Mouse (Mus musculus) limb, embryonic 12.5 days (tissue): ENCODE measurements at regions not wholly inside any gene's neighbourhood (a gene's known extent, or its start where the extent isn't known, plus 50 kb on each side); places are given as distances from the start of the nearest gene placed in this dataset.

Source experiments
- ATAC-seq: fragments of 200-750 bp; cut with Nextera tagmentation; 2 replicates; pipeline ENCODE4 v1.8.0; 2017; ENCODE audit warnings: low read depth, moderate TSS enrichment; ENCODE audit not compliant: insufficient number of reproducible peaks, insufficient read depth, low FRiP score, low TSS enrichment
- H3K27ac ChIP-seq: fragments of 300-500 bp; sonication (generic); 2 replicates; pipeline ENCODE4 v1.5.1; 2016; ENCODE audit warnings: mild to moderate bottlenecking, moderate library complexity
- H3K27me3 ChIP-seq: fragments of 300-500 bp; sonication (generic); 2 replicates; pipeline ENCODE4 v1.6.1; 2016; ENCODE audit warnings: mild to moderate bottlenecking, moderate library complexity
- H3K36me3 ChIP-seq: fragments of 300-500 bp; sonication (generic); 2 replicates; pipeline ENCODE4 v1.6.1; 2016; ENCODE audit warnings: mild to moderate bottlenecking, moderate library complexity
- H3K4me1 ChIP-seq: fragments of 300-500 bp; sonication (generic); replicated peaks from 2 replicates; pipeline ENCODE4 v1.6.1; 2016
- H3K4me2 ChIP-seq: fragments of 300-500 bp; sonication (generic); 2 replicates; pipeline ENCODE4 v1.6.1; 2016; ENCODE audit warnings: mild to moderate bottlenecking, moderate library complexity
- H3K4me3 ChIP-seq: fragments of 300-500 bp; sonication (generic); replicated peaks from 2 replicates; pipeline ENCODE4 v1.5.1; 2016; ENCODE audit warnings: mild to moderate bottlenecking
- H3K9ac ChIP-seq: fragments of 300-500 bp; sonication (generic); replicated peaks from 2 replicates; pipeline ENCODE4 v1.6.1; 2016; ENCODE audit warnings: mild to moderate bottlenecking, moderate library complexity
- H3K9me3 ChIP-seq: fragments of 300-500 bp; sonication (generic); 2 replicates; pipeline ENCODE4 v1.6.1; 2016; ENCODE audit warnings: mild to moderate bottlenecking, moderate library complexity
- WGBS: fragments of 180-500 bp; shearing (Covaris S2); methylation state at CpG from one replicate; pipeline ENCODE4 v1.1.7; 2016; 5-methylcytosine and 5-hydroxymethylcytosine counted together

GRCm38 (mm10) chr10:99466695-99467094 is 203.7 kb downstream of the Dusp6 start:
- Histone ChIP-seq H3K4me1 (peaks cover 2% of the 10 kb centered on the region; the same call in 1 of the 2 replicates), H3K27ac (no peak overlapping the region), H3K9ac (no peak overlapping the region), H3K36me3 (no peaks in the 10 kb centered on the region), H3K4me2 (no peak overlapping the region), H3K4me3 (no peak overlapping the region), H3K27me3 (peaks cover 6% of the 10 kb centered on the region; the same call in 1 of the 2 replicates), H3K9me3 (no peaks in the 10 kb centered on the region)
- ATAC-seq: no peak
- 95% methylated on average over 1 of the region's 1 CpGs for WGBS

- WGBS: 77% methylated on average over 9 of the region's 9 CpGs
- H3K9me3 ChIP-seq: no peaks in the 10 kb centered on the region
- no peaks in the 10 kb centered on the region for H3K4me1 ChIP-seq
- H3K4me3 ChIP-seq: no peak overlapping the region
- H3K27me3 ChIP-seq: peaks cover 4% of the 10 kb centered on the region; the same call in 1 of the 2 replicates
- no peak overlapping the region for H3K9ac ChIP-seq
- no peak for ATAC-seq
- no peak overlapping the region for H3K4me2 ChIP-seq
- no peaks in the 10 kb centered on the region for H3K36me3 ChIP-seq
- H3K27ac ChIP-seq: no peak overlapping the region
These were observed 204.3 kb downstream of the Dusp6 start for GRCm38 (mm10) chr10:99467319-99467842.

- Histone ChIP-seq H3K4me3 (no peak overlapping the region), H3K27me3 (no peaks in the 10 kb centered on the region), H3K9ac (no peak overlapping the region), H3K36me3 (no peaks in the 10 kb centered on the region), H3K4me1 (no peaks in the 10 kb centered on the region), H3K27ac (no peak overlapping the region), H3K9me3 (no peaks in the 10 kb centered on the region), H3K4me2 (no peak overlapping the region)
- no peak for ATAC-seq
- 40% methylated on average over 3 of the region's 3 CpGs for WGBS
These were observed 205.9 kb downstream of the Dusp6 start for GRCm38 (mm10) chr10:99468971-99469370.

GRCm38 (mm10) chr10:99471832-99472497 is 208.9 kb downstream of the Dusp6 start:
- no peak overlapping the region for H3K4me2 ChIP-seq
- WGBS: 73% methylated on average over 8 of the region's 8 CpGs
- H3K9me3 ChIP-seq: no peaks in the 10 kb centered on the region
- no peaks in the 10 kb centered on the region for H3K27me3 ChIP-seq
- no peaks in the 10 kb centered on the region for H3K36me3 ChIP-seq
- H3K9ac ChIP-seq: no peak overlapping the region
- H3K4me1 ChIP-seq: no peaks in the 10 kb centered on the region
- no peak for ATAC-seq
- H3K27ac ChIP-seq: no peak overlapping the region
- H3K4me3 ChIP-seq: no peak overlapping the region

GRCm38 (mm10) chr10:99472806-99473205 is 209.8 kb downstream of the Dusp6 start:
- 67% methylated on average over 4 of the region's 4 CpGs for WGBS
- H3K9me3 ChIP-seq: no peaks in the 10 kb centered on the region
- no peaks in the 10 kb centered on the region for H3K4me1 ChIP-seq
- H3K4me2 ChIP-seq: no peak overlapping the region
- H3K27ac ChIP-seq: no peak overlapping the region
- H3K27me3 ChIP-seq: no peaks in the 10 kb centered on the region
- no peak overlapping the region for H3K9ac ChIP-seq
- no peak for ATAC-seq
- H3K4me3 ChIP-seq: no peak overlapping the region
- no peaks in the 10 kb centered on the region for H3K36me3 ChIP-seq

- Histone ChIP-seq H3K27ac (no peak overlapping the region), H3K36me3 (no peaks in the 10 kb centered on the region), H3K4me1 (no peaks in the 10 kb centered on the region), H3K4me3 (no peak overlapping the region), H3K9ac (no peak overlapping the region), H3K4me2 (no peak overlapping the region), H3K9me3 (no peaks in the 10 kb centered on the region), H3K27me3 (no peaks in the 10 kb centered on the region)
- WGBS: 92% methylated on average over 9 of the region's 9 CpGs
- ATAC-seq: no peak
These were observed 210.7 kb downstream of the Dusp6 start for GRCm38 (mm10) chr10:99473758-99474157.

GRCm38 (mm10) chr10:99474546-99474945 is 211.5 kb downstream of the Dusp6 start:
- H3K4me1 ChIP-seq: no peaks in the 10 kb centered on the region
- H3K9me3 ChIP-seq: no peaks in the 10 kb centered on the region
- H3K27me3 ChIP-seq: no peaks in the 10 kb centered on the region
- no peak overlapping the region for H3K27ac ChIP-seq
- no peaks in the 10 kb centered on the region for H3K36me3 ChIP-seq
- no peak overlapping the region for H3K9ac ChIP-seq
- ATAC-seq: no peak
- no peak overlapping the region for H3K4me3 ChIP-seq
- H3K4me2 ChIP-seq: no peak overlapping the region
- 94% methylated on average over 8 of the region's 8 CpGs for WGBS

- 73% methylated on average over 7 of the region's 7 CpGs for WGBS
- H3K4me2 ChIP-seq: no peak overlapping the region
- H3K4me3 ChIP-seq: no peak overlapping the region
- ATAC-seq: no peak
- no peak overlapping the region for H3K9ac ChIP-seq
- H3K27me3 ChIP-seq: no peaks in the 10 kb centered on the region
- no peak overlapping the region for H3K27ac ChIP-seq
- H3K9me3 ChIP-seq: no peaks in the 10 kb centered on the region
- no peaks in the 10 kb centered on the region for H3K4me1 ChIP-seq
- no peaks in the 10 kb centered on the region for H3K36me3 ChIP-seq
These were observed 213.2 kb downstream of the Dusp6 start for GRCm38 (mm10) chr10:99476214-99476613.

GRCm38 (mm10) chr10:99476776-99477175 is 213.7 kb downstream of the Dusp6 start:
- no peak overlapping the region for H3K27ac ChIP-seq
- no peak overlapping the region for H3K4me3 ChIP-seq
- no peaks in the 10 kb centered on the region for H3K27me3 ChIP-seq
- no peak for ATAC-seq
- H3K9me3 ChIP-seq: no peaks in the 10 kb centered on the region
- H3K9ac ChIP-seq: no peak overlapping the region
- H3K36me3 ChIP-seq: no peaks in the 10 kb centered on the region
- 88% methylated on average over 7 of the region's 7 CpGs for WGBS
- H3K4me1 ChIP-seq: no peaks in the 10 kb centered on the region
- H3K4me2 ChIP-seq: no peak overlapping the region

GRCm38 (mm10) chr10:99480573-99480972 is 217.5 kb downstream of the Dusp6 start:
- H3K4me1 ChIP-seq: no peaks in the 10 kb centered on the region
- no peak overlapping the region for H3K4me2 ChIP-seq
- H3K4me3 ChIP-seq: no peak overlapping the region
- 91% methylated on average over 4 of the region's 4 CpGs for WGBS
- H3K27me3 ChIP-seq: no peaks in the 10 kb centered on the region
- H3K36me3 ChIP-seq: no peaks in the 10 kb centered on the region
- H3K9ac ChIP-seq: no peak overlapping the region
- no peaks in the 10 kb centered on the region for H3K9me3 ChIP-seq
- ATAC-seq: no peak
- no peak overlapping the region for H3K27ac ChIP-seq

- WGBS: 90% methylated on average over 3 of the region's 3 CpGs
- ATAC-seq: no peak
- Histone ChIP-seq H3K27ac (no peak overlapping the region), H3K36me3 (no peaks in the 10 kb centered on the region), H3K27me3 (no peaks in the 10 kb centered on the region), H3K4me2 (no peak overlapping the region), H3K9ac (no peak overlapping the region), H3K4me3 (no peak overlapping the region), H3K9me3 (no peaks in the 10 kb centered on the region), H3K4me1 (no peaks in the 10 kb centered on the region)
These were observed 219.0 kb downstream of the Dusp6 start for GRCm38 (mm10) chr10:99482009-99482408.
